Mouse (Mus musculus) megakaryocyte, embryonic 14.5 days (primary cell): ENCODE measurements around the gene Fam198b. TPM values are rescaled to one million over a fixed set of nuclear protein-coding genes. Genes with fewer than 3 reads are reported as not detected.

ENCODE experiments used
- H3K27me3 ChIP-seq: replicated peaks from 2 replicates; pipeline ENCODE3; 2012; ENCODE audit warnings: inconsistent platforms
- H3K36me3 ChIP-seq: replicated peaks from 2 replicates; pipeline ENCODE3; 2012; ENCODE audit warnings: low read length, inconsistent platforms, mixed read lengths
- H3K4me1 ChIP-seq: 2 replicates; pipeline ENCODE4 v1.6.1; 2012; ENCODE audit warnings: inconsistent platforms
- H3K4me3 ChIP-seq: replicated peaks from 2 replicates; pipeline ENCODE3; 2012; ENCODE audit warnings: moderate library complexity, mild to moderate bottlenecking, inconsistent platforms
- H3K9me3 ChIP-seq: 2 replicates; pipeline ENCODE4 v1.6.1; 2012; ENCODE audit warnings: inconsistent platforms
- FLI1 ChIP-seq: IDR thresholded peaks from 2 replicates; pipeline ENCODE4 v1.6.1; 2012; ENCODE audit warnings: low read length, inconsistent platforms, mixed read lengths
- GATA1 ChIP-seq: IDR thresholded peaks from 3 replicates; pipeline ENCODE4 v1.6.1; 2012; ENCODE audit warnings: mixed read lengths, low read length, inconsistent platforms, borderline replicate concordance
- polyA plus RNA-seq: library from polyadenylated mRNA; stranded (reverse); fragments of >175 nt; gene quantifications from 2 replicates; pipeline ENCODE4 v1.2.3, GENCODE M21; 2012; ENCODE audit warnings: low replicate concordance; ENCODE audit not compliant: insufficient read depth

Gene Fam198b
- polyA plus RNA-seq, 1 experiment, result 0.08 TPM

DNA sequence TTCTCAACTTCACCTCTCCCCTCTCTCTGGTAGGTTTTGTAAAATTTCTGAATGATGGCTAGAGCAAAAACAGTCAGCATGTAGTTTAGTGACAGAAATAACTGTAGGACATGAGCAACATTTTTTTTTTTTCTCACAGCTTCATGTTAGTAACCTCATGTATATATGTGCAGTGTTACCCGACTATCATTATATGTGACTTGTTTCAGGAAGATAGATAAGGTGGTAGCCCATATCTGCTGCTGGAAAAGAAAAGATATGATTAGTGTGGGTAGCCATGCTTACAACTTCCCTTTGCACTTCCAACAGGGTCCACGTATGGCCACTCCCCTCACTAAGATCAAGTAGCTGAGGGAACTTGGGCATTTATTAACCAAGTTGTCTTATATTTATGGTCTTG is 86.2 kb downstream of the Fam198b start:
- no peaks in the 10 kb centered on the region for H3K36me3 ChIP-seq
- no peak for TF ChIP-seq FLI1
- TF ChIP-seq GATA1, result no peak
- H3K9me3 ChIP-seq, result no peaks in the 10 kb centered on the region
- peaks cover 71% of the 10 kb centered on the region for H3K4me1 ChIP-seq
- no peaks in the 10 kb centered on the region for H3K27me3 ChIP-seq
- no peak overlapping the region for H3K4me3 ChIP-seq

DNA sequence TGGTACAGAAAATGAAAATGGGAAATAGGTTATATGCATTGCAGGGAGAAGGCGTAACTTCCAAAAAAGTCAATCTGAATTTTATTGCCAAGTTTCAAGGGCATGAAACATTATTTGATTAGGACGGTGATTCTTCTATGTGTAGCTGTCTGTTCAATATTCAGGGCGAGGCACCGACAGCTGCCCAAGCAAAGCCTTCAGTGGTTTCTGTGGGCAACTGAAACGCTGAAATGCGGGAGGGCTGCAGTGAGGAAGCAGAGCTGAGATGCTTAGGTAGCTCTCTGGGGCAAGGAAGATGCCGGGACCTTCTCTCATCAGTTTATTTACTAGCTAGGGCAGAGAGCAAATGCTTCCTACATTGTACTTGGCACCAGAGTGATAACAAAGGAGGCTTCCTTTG is 87.2 kb downstream of the Fam198b start:
- H3K4me3 ChIP-seq, result no peak overlapping the region
- peaks cover 71% of the 10 kb centered on the region for H3K4me1 ChIP-seq
- no peaks in the 10 kb centered on the region for H3K36me3 ChIP-seq
- no peak for TF ChIP-seq GATA1
- TF ChIP-seq FLI1, result no peak
- no peaks in the 10 kb centered on the region for H3K27me3 ChIP-seq
- H3K9me3 ChIP-seq, result no peaks in the 10 kb centered on the region

DNA sequence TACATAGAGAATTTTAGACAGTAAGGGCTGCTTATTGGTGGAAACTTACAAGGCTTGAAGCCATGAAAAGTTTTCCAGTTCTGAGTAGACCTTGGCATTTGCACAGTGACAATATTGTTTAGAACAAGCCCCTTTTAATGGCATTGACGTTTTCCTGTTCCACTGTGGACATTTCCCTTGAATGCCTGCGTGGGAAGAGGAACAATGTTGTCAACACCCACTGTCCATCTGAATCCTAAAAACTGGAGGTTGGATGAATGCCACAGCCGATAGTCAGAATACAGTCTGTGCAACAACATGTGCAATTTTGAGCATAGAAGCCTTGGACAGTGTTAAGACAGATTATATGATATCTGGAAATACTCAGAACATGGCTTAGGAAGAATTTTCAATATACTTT is 92.5 kb downstream of the Fam198b start:
- H3K4me3 ChIP-seq, result no peak overlapping the region
- H3K4me1 ChIP-seq, result peaks cover 63% of the 10 kb centered on the region
- no peaks in the 10 kb centered on the region for H3K9me3 ChIP-seq
- H3K36me3 ChIP-seq, result no peaks in the 10 kb centered on the region
- TF ChIP-seq GATA1 (no peak), FLI1 (no peak)
- no peaks in the 10 kb centered on the region for H3K27me3 ChIP-seq

DNA sequence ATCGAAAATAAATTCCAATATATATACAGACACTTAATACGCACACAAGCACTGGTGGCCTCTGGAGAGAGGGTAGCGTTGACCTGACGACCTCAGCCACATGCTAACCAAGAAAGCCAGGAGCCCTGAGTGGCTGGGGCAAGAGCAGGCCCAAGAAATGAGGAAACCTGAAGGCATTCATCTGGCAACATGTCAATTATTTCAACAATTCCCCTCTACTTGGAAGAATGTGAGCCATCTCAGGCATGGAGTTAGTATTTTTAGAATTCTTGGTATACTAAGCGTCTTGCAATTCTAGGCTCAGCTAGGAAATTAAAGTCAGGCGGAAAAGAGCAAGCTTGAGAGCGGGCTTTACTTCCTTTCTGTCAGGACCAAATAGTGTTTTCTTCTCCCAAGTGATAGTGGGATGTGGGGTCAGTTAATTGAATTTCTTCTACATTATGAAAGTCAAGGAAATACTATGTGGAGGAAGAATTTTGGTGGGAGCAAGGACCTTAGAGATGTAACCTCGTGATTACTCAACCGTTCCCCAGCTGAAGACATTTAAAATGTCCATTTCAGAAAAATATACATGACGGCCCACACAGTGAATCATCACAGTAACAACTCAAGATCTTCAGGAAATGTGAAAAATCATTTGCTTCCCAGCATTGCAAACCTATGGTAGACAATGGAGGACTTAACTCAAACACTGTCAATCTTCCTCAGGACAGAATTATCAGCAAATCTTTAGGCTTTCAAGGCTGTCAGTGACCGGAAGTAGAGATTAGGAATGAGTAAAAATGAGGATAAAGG is 93.5 kb downstream of the Fam198b start:
- Histone ChIP-seq H3K36me3 (no peaks in the 10 kb centered on the region), H3K27me3 (no peaks in the 10 kb centered on the region), H3K9me3 (no peaks in the 10 kb centered on the region), H3K4me1 (peaks cover 56% of the 10 kb centered on the region), H3K4me3 (no peak overlapping the region)
- TF ChIP-seq GATA1, result no peak
- TF ChIP-seq FLI1, result no peak

DNA sequence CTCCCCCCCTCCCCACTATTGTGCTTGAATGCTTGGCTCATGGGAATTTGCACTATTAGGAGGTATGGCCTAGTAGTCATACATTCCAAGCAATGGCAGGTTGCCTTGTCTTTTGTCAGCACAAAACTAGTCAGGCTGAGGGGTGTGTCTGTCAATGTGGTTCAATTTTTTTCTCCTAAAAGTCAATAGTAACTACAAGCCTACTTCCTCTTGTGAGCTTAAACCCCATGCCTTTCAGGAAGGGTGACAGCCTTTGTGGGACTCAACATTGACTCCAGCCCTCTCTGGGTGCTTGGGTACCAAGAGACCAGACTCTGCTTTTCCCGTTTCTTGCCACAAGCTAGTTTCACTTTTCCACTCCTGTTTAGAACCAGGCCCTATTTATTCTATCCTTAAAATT is 96.4 kb downstream of the Fam198b start:
- Histone ChIP-seq H3K4me1 (peaks cover 64% of the 10 kb centered on the region), H3K27me3 (no peaks in the 10 kb centered on the region), H3K9me3 (no peaks in the 10 kb centered on the region), H3K36me3 (no peaks in the 10 kb centered on the region), H3K4me3 (no peak overlapping the region)
- no peak for TF ChIP-seq FLI1
- no peak for TF ChIP-seq GATA1

DNA sequence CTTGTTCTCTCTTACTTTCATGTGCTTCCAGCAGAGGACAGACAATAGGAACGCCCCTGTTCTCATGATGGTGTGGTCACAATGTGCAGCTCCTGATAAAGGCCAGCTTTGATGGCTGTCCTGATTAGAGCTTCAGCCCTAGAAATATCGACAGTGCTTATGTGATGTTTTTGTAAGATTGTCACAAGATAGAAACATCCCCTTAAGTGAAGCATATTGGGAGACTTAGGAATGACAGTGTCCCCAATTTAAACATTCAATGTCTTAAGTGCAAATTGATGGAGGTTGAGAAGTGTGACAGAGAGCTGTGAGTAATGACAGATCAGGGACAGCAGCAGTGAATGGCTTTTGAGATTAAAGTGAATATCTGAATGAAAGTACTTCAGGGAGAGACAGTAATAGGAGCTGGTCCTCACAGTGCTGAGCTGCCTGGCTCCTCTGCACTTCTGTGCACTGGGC is 99.7 kb downstream of the Fam198b start:
- H3K9me3 ChIP-seq, result no peaks in the 10 kb centered on the region
- peaks cover 43% of the 10 kb centered on the region for H3K4me1 ChIP-seq
- no peak overlapping the region for H3K4me3 ChIP-seq
- TF ChIP-seq GATA1 (no peak), FLI1 (no peak)
- no peaks in the 10 kb centered on the region for H3K36me3 ChIP-seq
- H3K27me3 ChIP-seq, result no peaks in the 10 kb centered on the region

DNA sequence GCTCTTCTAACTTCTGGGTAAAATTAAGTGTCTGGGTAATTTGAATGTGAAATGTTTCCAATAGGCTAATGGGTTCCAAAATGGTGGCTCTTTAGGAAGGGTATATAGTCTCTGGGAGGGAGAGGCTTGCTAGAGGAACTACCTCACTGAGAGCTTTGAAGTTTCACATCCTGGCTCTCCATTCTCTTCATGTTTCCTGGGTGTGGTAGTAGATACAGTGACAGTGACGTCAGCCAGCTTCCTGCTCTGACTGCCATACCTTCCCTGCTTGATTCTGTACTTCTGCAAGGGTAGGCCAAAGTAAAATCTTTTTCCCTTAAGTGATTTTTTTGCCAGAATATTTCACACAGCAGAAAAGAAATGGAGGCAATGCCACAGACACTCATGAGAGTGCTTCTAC is 100.2 kb downstream of the Fam198b start:
- Histone ChIP-seq H3K36me3 (no peaks in the 10 kb centered on the region), H3K4me1 (peaks cover 43% of the 10 kb centered on the region), H3K4me3 (no peak overlapping the region), H3K9me3 (no peaks in the 10 kb centered on the region), H3K27me3 (no peaks in the 10 kb centered on the region)
- no peak for TF ChIP-seq FLI1
- no peak for TF ChIP-seq GATA1

DNA sequence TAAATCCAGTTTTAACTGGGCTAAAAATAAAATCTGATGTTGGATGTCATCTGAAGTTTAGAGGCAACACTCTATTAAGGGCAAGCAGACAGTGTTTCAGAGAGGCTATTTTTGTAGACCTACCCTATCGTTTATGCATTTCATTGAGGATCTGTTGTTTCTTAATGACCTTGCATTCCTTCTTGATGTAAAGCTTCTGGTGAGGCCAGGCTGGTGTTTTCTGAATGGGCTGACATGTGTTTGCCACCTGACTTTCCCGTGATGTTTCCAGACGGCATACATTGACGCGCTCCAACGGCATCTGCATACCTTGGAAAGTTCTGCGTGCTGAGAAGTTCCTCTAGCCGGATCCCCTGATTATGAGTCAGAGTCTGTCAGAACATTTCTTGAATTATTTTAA is 104.9 kb downstream of the Fam198b start:
- no peaks in the 10 kb centered on the region for H3K36me3 ChIP-seq
- H3K4me1 ChIP-seq, result peaks cover 57% of the 10 kb centered on the region
- no peaks in the 10 kb centered on the region for H3K27me3 ChIP-seq
- no peaks in the 10 kb centered on the region for H3K9me3 ChIP-seq
- TF ChIP-seq FLI1 (no peak), GATA1 (no peak)
- no peak overlapping the region for H3K4me3 ChIP-seq

DNA sequence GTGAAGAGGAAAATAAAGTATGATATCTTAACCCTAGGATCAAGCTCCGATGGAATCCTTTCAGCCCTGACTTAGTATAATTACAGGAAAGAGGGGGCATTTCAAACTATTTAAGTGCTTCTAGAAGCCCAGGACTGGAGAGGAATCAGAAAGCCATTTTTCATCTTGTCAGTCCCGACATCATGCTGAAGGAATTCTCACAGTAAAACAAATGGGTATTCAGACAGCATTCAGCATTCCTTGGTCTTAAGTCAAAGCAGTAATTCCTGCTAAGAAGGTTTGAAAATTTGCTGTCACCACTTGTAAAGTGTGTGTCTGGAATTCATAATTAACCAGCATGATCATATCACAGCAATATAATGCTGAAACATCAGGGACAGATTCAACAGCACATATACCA is 105.6 kb downstream of the Fam198b start:
- Histone ChIP-seq H3K36me3 (no peaks in the 10 kb centered on the region), H3K9me3 (no peaks in the 10 kb centered on the region), H3K27me3 (no peaks in the 10 kb centered on the region), H3K4me1 (peaks cover 58% of the 10 kb centered on the region), H3K4me3 (no peak overlapping the region)
- TF ChIP-seq GATA1 (no peak), FLI1 (no peak)

DNA sequence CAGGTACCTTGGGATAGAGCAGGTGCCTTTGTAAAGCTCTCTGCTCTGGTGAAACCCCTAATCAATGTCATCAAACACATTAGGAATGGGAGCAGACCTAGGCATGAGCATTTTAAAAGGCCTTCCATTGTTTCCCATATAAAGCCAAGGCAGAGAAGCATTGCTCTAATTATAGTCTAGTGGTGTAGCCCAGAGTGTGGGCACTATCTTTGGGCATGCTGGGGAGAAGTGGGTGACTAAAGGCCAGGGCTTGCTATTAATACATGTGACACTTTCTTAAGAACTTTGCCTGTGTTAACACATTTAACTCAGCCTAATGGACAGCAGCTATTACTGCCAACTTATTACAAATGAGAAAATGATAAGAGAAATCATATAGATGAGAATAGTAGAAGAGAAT is 106.1 kb downstream of the Fam198b start:
- Histone ChIP-seq H3K4me1 (peaks cover 64% of the 10 kb centered on the region), H3K4me3 (no peak overlapping the region), H3K9me3 (no peaks in the 10 kb centered on the region), H3K36me3 (no peaks in the 10 kb centered on the region), H3K27me3 (no peaks in the 10 kb centered on the region)
- no peak for TF ChIP-seq FLI1
- no peak for TF ChIP-seq GATA1
